Mouse (Mus musculus) lung, adult 2 months (tissue): ENCODE measurements around the gene Crybb1. TPM values are rescaled to one million over a fixed set of nuclear protein-coding genes. Genes with fewer than 3 reads are reported as not detected.

Experiments used
- DNase-seq: peaks from one replicate; pipeline ENCODE4 v3.0.0; 2022
- H3K4me1 ChIP-seq: fragments of 200-500 bp; 2 replicates; pipeline ENCODE4 v1.6.1; 2011; ENCODE audit warnings: low read length; ENCODE audit not compliant: control insufficient read depth, insufficient read depth
- H3K4me3 ChIP-seq: fragments of 200-500 bp; replicated peaks from 2 replicates; pipeline ENCODE3; 2011; ENCODE audit warnings: low read depth, mild to moderate bottlenecking, control low read depth, low read length; ENCODE audit errors: extremely low read depth
- CTCF ChIP-seq: fragments of 200-500 bp; IDR thresholded peaks from 2 replicates; pipeline ENCODE4 v1.5.1; 2011; ENCODE audit warnings: mild to moderate bottlenecking, low read length, control low read depth; ENCODE audit not compliant: insufficient read depth
- POLR2A ChIP-seq: fragments of 200-500 bp; IDR thresholded peaks from 2 replicates; pipeline ENCODE4 v1.6.1; 2011; ENCODE audit warnings: low read depth, mild to moderate bottlenecking, control low read depth, low read length, borderline replicate concordance; ENCODE audit errors: extremely low read depth
- WGBS: fragments of 180-500 bp; shearing (Covaris S2); methylation state at CpG from one replicate; pipeline ENCODE4 v1.1.7; 2018; 5-methylcytosine and 5-hydroxymethylcytosine counted together
- polyA plus RNA-seq: library from polyadenylated mRNA; depleted of rRNA; stranded (reverse); fragments of >200 nt; gene quantifications from 2 replicates; pipeline ENCODE4 v1.2.3, GENCODE M21; 2012

Crybb1 gene
- polyA plus RNA-seq, 1 experiment: 0.14 TPM

GRCm38 (mm10) chr5:112244275-112244562 lies 11.4 kb upstream of the Crybb1 start:
- no peak overlapping the region for H3K4me3 ChIP-seq
- DNase-seq: no peak
- 61% methylated on average over 1 of the region's 1 CpGs for WGBS
- TF ChIP-seq CTCF (no peak), POLR2A (no peak)
- no peaks in the 10 kb centered on the region for H3K4me1 ChIP-seq

DNA sequence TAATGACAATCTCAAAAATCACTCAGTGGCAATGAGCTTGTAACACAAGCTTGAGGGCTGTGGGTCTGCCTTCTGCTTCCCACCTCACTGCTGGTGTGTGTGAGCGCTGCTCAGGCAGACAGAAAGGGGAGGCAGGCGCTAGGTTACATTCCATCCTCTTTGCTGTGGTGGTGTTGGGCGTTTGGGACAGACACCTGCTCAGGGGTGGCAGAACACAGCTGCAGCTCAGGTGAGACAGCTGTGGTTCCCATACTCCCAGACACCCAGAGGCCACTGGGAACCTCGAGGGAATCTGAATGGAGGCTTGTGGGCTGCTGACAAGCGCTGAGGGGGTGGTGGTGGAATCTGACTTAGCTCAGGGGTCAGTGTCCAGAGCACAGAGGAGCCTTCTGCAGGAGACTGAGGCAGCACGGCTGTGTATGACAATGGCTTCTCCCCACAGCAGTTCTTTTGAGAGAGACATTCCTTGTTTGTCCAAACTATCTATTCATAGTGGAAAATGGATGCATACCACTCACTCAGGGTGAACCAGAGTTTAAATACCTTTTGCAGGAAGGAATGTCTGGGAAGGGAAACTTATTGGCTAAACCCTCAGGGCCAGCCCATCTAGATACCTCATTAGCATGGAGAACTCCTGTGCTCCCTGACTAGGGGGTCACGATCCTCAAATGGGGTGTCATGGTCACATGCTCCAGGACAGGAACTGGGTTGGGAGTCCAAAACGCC lies 10.6 kb upstream of the Crybb1 start:
- DNase-seq: no peak
- Histone ChIP-seq H3K4me1 (no peaks in the 10 kb centered on the region), H3K4me3 (no peak overlapping the region)
- WGBS: 50% methylated on average over 8 of the region's 8 CpGs
- no peak for TF ChIP-seq POLR2A
- no peak for TF ChIP-seq CTCF

GRCm38 (mm10) chr5:112247399-112247798 lies 8.2 kb upstream of the Crybb1 start:
- TF ChIP-seq POLR2A (no peak), CTCF (no peak)
- 55% methylated on average over 8 of the region's 8 CpGs for WGBS
- DNase-seq: no peak
- H3K4me1 ChIP-seq: peaks cover 1% of the 10 kb centered on the region
- no peak overlapping the region for H3K4me3 ChIP-seq

DNA sequence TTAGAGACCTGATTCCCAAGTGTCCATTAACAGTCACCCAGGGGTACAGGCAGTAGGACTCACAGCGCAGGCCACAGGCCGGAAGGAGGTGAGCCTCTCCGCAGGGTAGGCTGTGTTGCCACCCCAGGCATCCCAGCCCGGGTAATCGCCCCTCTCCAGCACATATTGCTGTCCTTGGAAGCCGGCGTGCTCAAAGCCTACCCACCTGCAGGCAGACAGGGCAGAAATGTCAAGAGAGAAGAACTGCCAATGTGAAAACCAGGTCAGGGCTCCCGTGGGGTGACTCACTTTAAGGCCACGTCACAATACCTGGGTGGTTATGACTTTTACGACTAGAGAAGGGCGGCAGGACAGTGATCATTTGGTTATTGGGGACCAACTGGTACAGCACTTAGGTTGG lies 6.5 kb upstream of the Crybb1 start:
- Histone ChIP-seq H3K4me3 (no peak overlapping the region), H3K4me1 (peaks cover 4% of the 10 kb centered on the region)
- DNase-seq: no peak
- TF ChIP-seq POLR2A (no peak), CTCF (no peak)
- 90% methylated on average over 11 of the region's 11 CpGs for WGBS

- WGBS: 47% methylated on average over 2 of the region's 2 CpGs
- no peak within 1 kb of the TSS for H3K4me3 ChIP-seq
- peaks cover 4% of the 10 kb centered on the region for H3K4me1 ChIP-seq
- TF ChIP-seq POLR2A: no peak
- no peak for TF ChIP-seq CTCF
- DNase-seq: no peak
Observed at GRCm38 (mm10) chr5:112252400-112252799, 3.2 kb upstream of the Crybb1 start, which contains the start of gene Cryba4. TSS of gene Cryba4 (minus strand) at chr5:112252518.

GRCm38 (mm10) chr5:112253169-112253568 lies 2.4 kb upstream of the Crybb1 start:
- TF ChIP-seq CTCF (no peak), POLR2A (no peak)
- no peak for DNase-seq
- Histone ChIP-seq H3K4me1 (peaks cover 4% of the 10 kb centered on the region), H3K4me3 (no peak overlapping the region)
- WGBS: 46% methylated on average over 8 of the region's 8 CpGs

DNA sequence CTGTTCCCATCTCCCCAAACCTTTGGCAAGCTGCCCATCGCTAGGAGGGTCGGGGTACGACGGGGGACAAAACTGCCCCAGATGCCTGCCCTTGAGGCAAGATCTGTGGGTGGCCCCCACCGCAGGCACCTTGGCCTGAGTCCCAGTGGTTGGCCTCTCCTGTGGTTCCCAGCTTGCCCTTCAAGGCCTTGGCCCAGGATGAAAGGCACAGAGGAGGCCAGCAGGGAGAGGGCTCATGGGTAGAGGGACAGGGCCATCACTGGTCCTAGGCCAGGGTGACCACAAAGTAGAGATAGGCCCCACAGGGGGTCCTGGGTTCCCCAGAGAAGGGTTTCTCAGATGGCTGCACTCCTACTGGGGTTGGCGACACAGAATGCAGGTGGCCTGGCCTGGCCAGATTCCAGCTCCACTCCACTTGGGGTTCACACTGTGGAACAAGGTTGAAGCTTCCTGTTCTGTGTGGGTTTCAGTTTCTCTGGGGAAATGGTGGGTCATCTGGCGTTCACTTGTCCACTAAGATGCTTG lies 1.3 kb upstream of the Crybb1 start:
- no peak for DNase-seq
- peaks cover 4% of the 10 kb centered on the region for H3K4me1 ChIP-seq
- no peak overlapping the region for H3K4me3 ChIP-seq
- TF ChIP-seq POLR2A: no peak
- no peak for TF ChIP-seq CTCF
- WGBS: 44% methylated on average over 7 of the region's 7 CpGs

GRCm38 (mm10) chr5:112256457-112256856 lies 842 bp downstream of the Crybb1 start:
- DNase-seq: no peak
- WGBS: 74% methylated on average over 9 of the region's 9 CpGs
- no peak overlapping the region for H3K4me3 ChIP-seq
- no peak for TF ChIP-seq POLR2A
- TF ChIP-seq CTCF: no peak
- peaks cover 4% of the 10 kb centered on the region for H3K4me1 ChIP-seq

DNA sequence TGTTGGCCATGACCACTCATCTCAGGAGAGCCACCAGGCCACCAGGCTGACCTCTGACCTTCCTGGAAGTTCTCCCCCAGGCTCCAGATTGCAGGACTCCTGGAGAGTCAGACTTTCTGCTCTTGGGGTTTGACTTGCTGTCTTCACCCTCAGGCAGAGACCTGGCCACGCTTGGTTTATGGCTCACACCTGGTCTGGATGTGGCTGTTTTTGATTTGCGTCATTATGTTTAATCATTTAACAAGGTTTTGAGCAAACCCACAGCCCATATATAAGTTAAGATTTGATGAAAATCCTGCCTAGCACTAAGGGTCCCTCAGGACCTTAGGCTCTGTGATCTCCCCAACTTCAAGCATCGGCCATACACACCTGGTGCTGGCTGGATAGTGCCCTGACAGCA lies 2.3 kb downstream of the Crybb1 start:
- Histone ChIP-seq H3K4me3 (no peak overlapping the region), H3K4me1 (no peaks in the 10 kb centered on the region; the same call in 1 of the 2 replicates)
- TF ChIP-seq POLR2A (no peak), CTCF (no peak)
- DNase-seq: no peak
- WGBS: 89% methylated on average over 3 of the region's 3 CpGs
